Comparison of ENCODE assay signal across 18 mouse cellular contexts in genomic region chrX:105710676-105711241, GRCm38 (mm10). TPM values are rescaled to one million over a fixed set of nuclear protein-coding genes. Genes with fewer than 3 reads are reported as not detected.
"Had no signal": no experiment of that assay in that cellular context is flagged by ENCODE, and none has a peak within 500 bp of the region (broad histone marks: within the 10 kb centered on the region; RNA-seq: fewer than 3 reads in every experiment).

No protein-coding gene starts in this region.

- DNase-seq: kidney, postnatal 14 days; layer of hippocampus, postnatal 36 days; liver, embryonic 13.5 days; liver, postnatal 0 days; lung, postnatal 14 days; midbrain, embryonic 14.5 days; right cerebral cortex, postnatal 4 days; spleen, adult 18-20 months; thymus, adult 18-20 months; thymus, postnatal 25 days had no signal

- H3K36me3 ChIP-seq: kidney, embryonic 15.5 days; limb, embryonic 15.5 days; liver, embryonic 13.5 days; lung, embryonic 15.5 days; neural tube, embryonic 15.5 days had no signal

- H3K27me3 ChIP-seq: limb, embryonic 15.5 days; liver, embryonic 13.5 days; lung, embryonic 15.5 days; neural tube, embryonic 15.5 days had no signal

- H3K9me3 ChIP-seq: kidney, embryonic 15.5 days; limb, embryonic 15.5 days; liver, embryonic 13.5 days; lung, embryonic 15.5 days; neural tube, embryonic 15.5 days had no signal

- H3K4me2 ChIP-seq: kidney, embryonic 15.5 days; limb, embryonic 15.5 days; liver, embryonic 13.5 days; lung, embryonic 15.5 days; neural tube, embryonic 15.5 days had no signal

- H3K4me3 ChIP-seq: kidney, embryonic 15.5 days; limb, embryonic 15.5 days; liver, embryonic 13.5 days; lung, embryonic 15.5 days; myocyte; neural tube, embryonic 15.5 days had no signal

- H3K9ac ChIP-seq: kidney, embryonic 15.5 days; limb, embryonic 15.5 days; liver, embryonic 13.5 days; liver, postnatal 0 days; lung, embryonic 15.5 days; neural tube, embryonic 15.5 days had no signal

- ATAC-seq: liver, postnatal 0 days had no signal

- H3K4me1 ChIP-seq: kidney, embryonic 15.5 days; limb, embryonic 15.5 days; liver, embryonic 13.5 days; lung, embryonic 15.5 days; neural tube, embryonic 15.5 days had no signal

- H3K27ac ChIP-seq: kidney, embryonic 15.5 days; limb, embryonic 15.5 days; liver, embryonic 13.5 days; lung, embryonic 15.5 days; macrophage; neural tube, embryonic 15.5 days had no signal

RNA-seq across cellular contexts. Expression of gene Fgf16, which starts 53.3 kb away (rescaled TPM):
- polyA plus RNA-seq: limb, embryonic 11.5 days; liver, embryonic 13.5 days; liver, postnatal 0 days; macrophage; midbrain, embryonic 14.5 days; myocyte; neural tube, embryonic 11.5 days had no signal
